Mouse (Mus musculus): ENCODE data around the gene Atp5e.

Atp5e gene

GRCm38 (mm10) chr2:174463789-174464523 is at the start of gene Atp5e:
Atp5e (minus strand) TSS chr2:174464105.
- peak; percentile 96 to 98 for DNase-seq (ENCODE audit: low spot score in 2 of 2)

- no peak for DNase-seq (ENCODE audit: low spot score in 2 of 2)
Measured at GRCm38 (mm10) chr2:174509825-174510224, 45.9 kb upstream of the Atp5e start.

DNA sequence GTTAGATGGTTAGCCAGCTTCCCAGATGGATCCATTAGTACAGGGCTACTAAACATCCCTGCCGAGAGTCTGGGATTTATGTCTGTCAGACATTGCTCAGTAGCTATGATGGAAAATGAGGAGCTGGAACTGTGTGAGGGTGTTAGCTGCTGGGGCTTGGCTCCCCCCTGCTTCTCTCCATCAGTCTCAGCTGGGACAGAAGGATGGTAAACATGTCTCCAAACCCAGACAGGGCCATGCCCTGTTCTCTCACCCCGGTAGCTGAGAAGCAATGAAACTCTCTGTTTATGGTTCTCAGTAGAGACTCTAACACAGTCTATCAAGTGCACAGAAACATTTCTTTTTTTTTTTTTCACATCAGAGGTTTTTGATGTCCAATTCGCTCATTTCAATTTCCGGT is 44.1 kb upstream of the Atp5e start:
- DNase-seq (ENCODE audit: low spot score in 2 of 2), result no peak

DNA sequence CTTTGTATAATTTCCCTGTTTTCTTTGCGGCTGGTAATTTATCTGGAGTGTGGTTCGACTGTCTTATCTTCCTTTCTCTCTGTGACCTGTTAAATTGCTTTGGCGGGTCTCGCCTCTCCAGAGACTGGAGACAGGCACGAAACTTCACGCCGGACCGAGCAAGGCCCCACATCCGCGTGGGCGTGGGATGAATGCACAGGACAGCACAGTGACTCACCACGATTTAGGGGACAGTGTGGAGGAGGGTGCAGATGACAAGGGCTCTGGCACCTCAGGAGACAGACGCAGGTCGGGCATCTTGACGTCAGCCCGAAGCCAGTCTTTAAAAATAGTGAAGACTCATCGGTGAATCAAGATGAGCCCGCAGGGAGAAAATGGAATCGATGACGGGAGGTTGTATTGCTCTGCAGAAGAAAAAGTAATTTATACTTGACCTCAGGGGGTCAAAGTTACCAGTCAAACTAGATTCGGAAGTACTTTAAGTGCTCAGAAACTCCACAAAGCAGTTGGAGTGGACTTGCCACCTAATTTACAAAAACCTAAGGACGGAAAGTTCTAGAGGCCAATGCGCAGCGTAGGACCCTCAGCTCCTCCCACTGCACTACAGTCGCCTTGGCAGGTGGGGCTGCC is 39.0 kb upstream of the Atp5e start:
- DNase-seq (ENCODE audit: low spot score in 2 of 2), result peak; percentile 3 to 17

DNA sequence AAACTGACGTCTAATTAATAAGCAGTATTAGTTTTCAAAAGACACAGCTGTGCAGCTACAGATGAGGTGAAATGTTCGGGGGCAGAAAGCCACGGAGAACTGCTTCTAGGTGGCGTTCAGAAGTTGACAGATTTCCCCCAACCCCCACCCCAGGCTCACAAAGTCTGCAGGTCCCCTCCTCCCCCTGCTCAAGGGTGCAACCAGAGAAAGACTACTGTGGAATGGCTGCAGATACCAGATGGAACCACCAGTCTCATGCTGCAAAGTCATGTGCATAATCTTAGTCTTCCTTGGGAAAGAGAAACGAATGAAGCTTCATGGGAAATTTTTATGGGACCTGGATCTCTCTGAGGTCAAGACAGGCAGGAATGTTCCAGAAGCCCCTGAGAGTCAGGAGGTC is 38.4 kb upstream of the Atp5e start:
- DNase-seq (ENCODE audit: low spot score in 2 of 2), result no peak

DNA sequence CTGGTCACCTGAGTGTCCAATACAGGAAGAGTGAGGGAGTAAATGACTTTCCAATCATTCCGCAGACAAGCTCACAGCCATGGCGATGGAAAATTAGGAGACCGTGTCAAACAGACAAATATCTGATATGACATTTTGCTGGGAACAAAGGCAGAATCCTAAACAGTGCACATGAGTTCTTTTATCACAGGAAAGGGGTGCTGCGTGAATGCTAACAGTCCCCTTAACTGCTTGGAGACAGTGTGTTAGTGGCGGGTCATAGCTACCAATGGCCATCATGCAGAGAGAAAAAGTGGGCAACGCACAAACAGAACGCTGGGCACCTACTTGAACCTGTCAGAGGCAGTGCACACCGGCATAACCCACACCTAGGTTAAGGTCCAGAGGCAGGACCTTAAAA is 37.6 kb upstream of the Atp5e start:
- DNase-seq (ENCODE audit: low spot score in 2 of 2), result no peak

DNA sequence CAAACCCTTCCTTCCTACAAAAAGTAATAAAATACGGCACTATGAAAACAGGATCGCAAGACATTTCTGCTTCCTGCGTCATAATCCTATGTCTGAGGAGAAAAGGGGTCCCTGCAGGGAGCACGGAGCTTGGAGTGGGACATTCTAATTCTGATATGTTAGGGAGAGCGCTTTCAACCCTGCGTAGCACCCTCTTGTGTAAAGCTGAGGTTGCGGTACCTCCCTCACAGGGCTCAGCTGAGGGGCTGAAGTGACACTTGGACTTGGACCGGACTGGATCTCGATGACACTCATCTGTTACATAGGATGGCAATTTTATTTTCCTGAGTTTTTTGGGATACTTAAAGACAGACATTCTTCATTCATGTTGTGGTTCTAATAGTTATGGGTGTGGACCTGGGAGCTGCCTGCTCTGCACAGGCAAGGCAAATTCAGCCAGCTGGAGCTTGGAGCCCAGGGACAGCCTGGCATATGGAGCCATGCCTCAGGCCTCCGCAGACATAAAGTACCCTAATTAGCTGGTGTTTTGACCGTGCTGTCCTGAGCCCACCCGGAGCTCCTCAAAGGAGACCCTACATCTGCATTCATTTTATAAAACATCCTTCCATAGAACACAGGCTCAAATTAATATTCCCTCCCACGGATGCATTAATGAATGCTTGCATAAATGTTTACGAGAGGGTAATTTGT is 37.1 kb upstream of the Atp5e start:
- no peak for DNase-seq (ENCODE audit: low spot score in 2 of 2)

GRCm38 (mm10) chr2:174492858-174493257 is 29.0 kb upstream of the Atp5e start:
- peak; percentile 28 to 53 for DNase-seq (ENCODE audit: low spot score in 2 of 2)

DNA sequence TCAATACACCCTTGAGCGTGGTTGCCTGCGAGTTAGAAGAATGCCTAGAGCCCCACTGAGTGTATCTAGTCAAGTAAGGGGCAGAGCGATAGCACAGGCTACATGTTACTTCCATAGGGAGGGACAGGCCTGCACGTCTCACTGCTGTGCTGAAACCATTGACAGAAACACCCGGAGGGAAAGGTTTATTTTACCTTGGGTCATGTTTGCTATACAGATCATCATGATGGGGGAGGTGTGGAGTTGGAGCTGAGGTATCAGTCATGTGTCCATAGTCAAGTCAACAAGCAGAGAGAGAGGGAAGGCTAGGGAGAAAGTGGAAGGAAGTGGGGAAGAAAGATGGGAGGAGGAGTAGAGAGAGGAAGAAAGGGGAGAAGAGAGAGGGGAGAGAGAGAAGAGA is 23.1 kb upstream of the Atp5e start:
- DNase-seq (ENCODE audit: low spot score in 2 of 2), result no peak

DNA sequence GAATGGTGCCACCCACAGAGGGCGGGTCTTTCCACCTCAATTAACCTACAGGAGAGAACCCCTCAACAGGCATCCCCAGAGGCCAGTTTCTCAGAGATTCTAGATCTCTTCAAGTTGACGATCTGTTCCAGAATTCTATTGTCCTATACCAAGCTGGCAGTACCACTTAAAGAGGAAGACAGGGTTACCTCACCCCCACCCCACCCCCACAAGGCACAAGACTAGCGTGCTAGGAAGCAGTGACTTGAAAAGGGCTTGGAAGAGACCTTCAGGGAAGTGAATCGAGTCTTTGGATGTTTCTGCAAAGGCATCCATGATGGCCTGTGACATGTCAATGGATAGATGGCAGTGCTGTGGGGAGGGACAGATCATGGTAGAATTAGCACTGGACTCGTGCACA is 14.8 kb upstream of the Atp5e start:
- DNase-seq (ENCODE audit: low spot score in 2 of 2), result no peak

GRCm38 (mm10) chr2:174477543-174478319 is 13.8 kb upstream of the Atp5e start:
- DNase-seq (ENCODE audit: low spot score in 2 of 2), result no peak

- no peak for DNase-seq (ENCODE audit: low spot score in 2 of 2)
Measured at GRCm38 (mm10) chr2:174473550-174473927, 9.6 kb upstream of the Atp5e start.

GRCm38 (mm10) chr2:174472818-174473549 is 9.1 kb upstream of the Atp5e start, which contains the start of gene Prelid3b:
Prelid3b (minus strand) TSS chr2:174473081.
- DNase-seq (ENCODE audit: low spot score in 2 of 2), result peak; percentile 98 to 99

DNA sequence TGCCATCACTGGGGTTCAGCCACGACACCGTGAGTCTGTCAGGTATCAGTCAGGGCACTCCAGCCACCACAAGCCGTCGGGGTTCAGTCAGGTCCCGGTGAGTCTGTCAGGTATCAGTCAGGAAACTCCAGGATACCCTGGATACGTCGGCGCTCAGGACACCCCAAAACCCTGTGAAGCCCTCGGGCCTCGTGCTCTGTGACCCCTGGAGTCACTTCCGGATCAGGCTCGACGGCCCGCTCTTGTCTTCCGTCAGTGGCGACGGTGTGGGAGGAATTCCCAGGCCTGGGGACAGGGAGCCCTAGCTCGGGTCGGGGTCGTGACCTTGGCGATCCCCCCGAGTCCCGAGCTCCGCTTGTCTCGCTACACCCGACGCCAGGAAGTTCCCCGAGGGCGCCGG is 8.5 kb upstream of the Atp5e start:
- no peak for DNase-seq (ENCODE audit: low spot score in 2 of 2)

DNA sequence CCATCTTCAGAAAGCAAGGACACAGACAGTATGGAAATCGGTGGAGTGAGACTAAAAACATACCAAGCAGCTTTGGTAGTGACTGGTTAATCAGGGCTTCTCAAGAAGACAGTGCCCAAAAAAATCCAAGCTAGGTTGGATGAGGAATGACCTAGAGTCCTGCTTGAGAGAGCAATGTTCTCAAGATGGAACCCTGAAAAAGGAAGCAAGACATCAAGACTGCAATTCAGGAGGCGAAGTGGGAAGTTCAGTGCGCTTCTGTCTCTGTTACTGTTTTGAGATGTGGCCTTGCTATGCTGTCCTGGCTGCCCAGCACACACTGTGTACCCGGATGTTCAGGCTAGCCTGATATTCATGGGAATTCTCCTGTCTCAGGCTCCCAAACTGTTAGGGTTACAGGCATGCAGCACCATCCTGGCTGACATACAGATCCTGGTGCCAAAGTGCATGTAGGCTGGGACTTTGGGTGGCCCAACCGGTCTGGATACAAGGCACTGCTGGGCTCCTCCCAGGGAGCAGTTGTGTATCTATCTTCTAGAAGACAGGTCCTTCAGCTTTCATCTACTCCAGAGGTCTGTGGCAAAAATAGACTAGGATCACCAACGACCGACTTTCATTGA is 7.0 kb upstream of the Atp5e start:
- DNase-seq (ENCODE audit: low spot score in 2 of 2), result no peak

DNA sequence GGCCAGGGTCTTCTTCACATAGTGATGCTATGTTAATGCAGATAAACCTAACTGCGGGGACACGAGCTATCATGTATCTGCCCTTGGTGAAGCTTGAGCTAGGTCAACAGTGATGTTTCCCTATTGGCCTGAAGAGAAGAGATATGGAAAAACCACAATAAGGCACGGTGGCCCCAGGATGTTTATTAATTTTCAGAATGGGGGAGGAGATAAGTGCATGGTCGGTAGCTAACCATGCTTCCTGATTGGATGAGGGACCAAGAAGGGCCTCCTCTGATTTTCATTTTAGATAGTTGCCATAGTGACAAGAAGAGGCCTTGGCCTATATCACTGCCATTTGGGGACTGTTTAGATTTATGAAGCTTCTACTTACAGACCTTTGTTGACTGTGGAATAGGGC is 6.4 kb upstream of the Atp5e start:
- no peak for DNase-seq (ENCODE audit: low spot score in 2 of 2)

- DNase-seq (ENCODE audit: low spot score in 2 of 2), result peak; percentile 3 to 6
Measured at GRCm38 (mm10) chr2:174463370-174463769, 535 bp downstream of the Atp5e start.

DNA sequence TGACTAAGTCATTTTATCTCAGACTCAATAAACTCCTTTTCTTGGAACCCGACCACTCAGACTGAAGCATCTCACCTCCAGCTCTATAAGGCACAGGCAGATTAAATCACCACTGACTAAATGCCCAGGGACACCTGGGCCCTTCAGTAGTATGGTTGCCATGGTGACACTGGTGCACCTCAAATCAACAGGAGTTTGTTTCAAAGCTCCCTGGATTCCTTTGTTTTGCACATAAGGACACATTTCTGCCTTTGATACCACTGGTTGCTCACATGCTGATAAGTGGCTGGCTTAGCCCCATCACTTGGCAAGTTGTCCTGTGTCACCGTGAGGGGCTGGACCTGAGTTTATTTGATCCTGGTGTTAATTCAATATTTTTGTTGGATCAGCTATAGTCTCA is 4.5 kb downstream of the Atp5e start:
- DNase-seq (ENCODE audit: low spot score in 2 of 2), result no peak

DNA sequence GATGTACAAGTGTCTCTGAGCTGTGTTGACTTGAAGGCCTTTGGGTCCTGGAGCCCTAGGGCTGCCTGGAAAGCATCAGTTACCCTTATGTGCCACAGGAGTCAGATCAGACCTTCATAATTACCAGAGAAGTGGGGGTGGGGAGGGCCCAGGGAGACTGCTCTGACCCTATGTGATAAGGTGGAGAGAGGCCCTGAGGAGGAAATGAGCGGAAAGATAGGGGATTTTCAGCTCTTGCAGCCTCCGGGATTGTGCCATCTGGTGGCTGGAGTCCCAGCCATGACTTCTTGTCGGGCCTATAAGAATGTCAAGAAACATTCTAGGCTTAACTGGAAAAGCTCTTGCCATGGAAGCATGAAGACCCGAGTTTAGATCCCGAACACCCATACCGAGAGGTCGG is 10.2 kb downstream of the Atp5e start:
- DNase-seq (ENCODE audit: low spot score in 2 of 2), result no peak

GRCm38 (mm10) chr2:174450353-174450752 is 13.6 kb downstream of the Atp5e start, which contains the start of gene Tubb1:
Tubb1 (plus strand) TSS chr2:174450695.
- DNase-seq (ENCODE audit: low spot score in 2 of 2), result no peak

DNA sequence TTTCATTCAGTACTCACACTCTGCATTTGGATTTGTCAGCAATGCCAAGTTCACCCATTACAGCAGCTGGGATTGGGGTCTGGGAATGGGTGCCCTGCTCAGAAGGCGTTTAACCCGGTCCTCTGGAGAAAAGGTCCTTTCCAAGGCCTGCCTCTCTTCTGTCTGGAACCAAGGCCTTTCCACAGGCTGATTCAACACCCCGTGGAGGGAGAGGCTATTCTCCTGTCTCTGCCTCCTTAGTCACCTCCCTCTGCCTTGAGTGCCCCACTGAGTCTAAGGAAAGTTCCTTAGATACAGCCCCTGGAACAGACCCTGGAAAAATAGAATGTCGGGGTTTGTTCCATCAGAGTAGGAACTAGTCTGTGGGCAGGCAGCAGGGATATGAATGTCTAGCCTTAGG is 15.5 kb downstream of the Atp5e start:
- DNase-seq (ENCODE audit: low spot score in 2 of 2), result no peak

All from frontal cortex, postnatal 36 days (tissue).